Mouse (Mus musculus): ENCODE results near the gene Eya2. TPM values are rescaled to one million over a fixed set of nuclear protein-coding genes. Genes with fewer than 3 reads are reported as not detected.
A peak's percentile ranks its signal among the peaks of the same experiment; 100 is the strongest.

Eya2 gene
- polyA plus RNA-seq, 1 experiment from 2014 or later = 3.2 TPM

DNA sequence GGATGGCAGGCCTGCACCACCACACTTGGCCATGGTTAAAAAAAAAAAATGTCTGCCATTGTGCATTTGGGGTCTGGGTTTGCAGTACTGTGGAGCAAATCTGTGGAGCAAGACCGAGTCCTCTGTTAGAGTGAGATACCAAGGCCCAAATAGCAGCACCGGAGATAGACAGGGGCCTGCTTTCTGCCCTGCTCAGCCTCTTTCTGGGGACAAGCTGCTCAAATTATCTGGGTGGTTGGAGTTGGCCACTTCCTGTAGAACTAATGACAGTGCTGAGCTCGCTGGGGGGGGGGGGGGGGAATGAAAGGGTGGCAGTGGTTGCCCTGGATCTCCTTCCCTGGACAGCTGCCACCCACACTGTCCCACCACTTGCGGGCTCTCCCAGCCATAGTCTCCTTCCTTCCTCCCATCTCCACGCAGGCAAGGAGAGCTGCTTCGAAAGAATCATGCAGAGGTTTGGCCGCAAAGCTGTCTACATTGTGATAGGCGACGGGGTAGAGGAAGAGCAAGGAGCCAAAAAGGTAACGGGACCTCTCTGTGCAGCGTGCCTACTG lies 174.1 kb downstream of the Eya2 start:
- H3K4me2 ChIP-seq (ENCODE audit: low read length) = no peak overlapping the region
- H3K27me3 ChIP-seq (ENCODE audit: control insufficient read depth, insufficient read depth, low read length) = no peaks in the 10 kb centered on the region
- no peaks in the 10 kb centered on the region for H3K36me3 ChIP-seq (ENCODE audit: control insufficient read depth, insufficient read depth, low read length)
- DNase-seq (no peak), ATAC-seq (ENCODE audit: low FRiP score, low TSS enrichment) (no peak)
- H3K9me3 ChIP-seq (ENCODE audit: control insufficient read depth, low read length) = no peaks in the 10 kb centered on the region
- no peak overlapping the region for H3K4me3 ChIP-seq (replicated peaks; ENCODE audit: low read depth, low read length)
- peaks cover 6% of the 10 kb centered on the region; the same call in 1 of the 2 replicates for H3K4me1 ChIP-seq (ENCODE audit: control insufficient read depth, insufficient read depth, low read length)
- peak overlapping the region; percentile 57 for H3K27ac ChIP-seq (replicated peaks; ENCODE audit: low read depth, low read length)
- H3K9ac ChIP-seq (replicated peaks; ENCODE audit: low read length) = no peak overlapping the region
- WGBS = 49% methylated on average over 10 of the region's 11 CpGs

GRCm38 (mm10) chr2:165769375-165769948 lies 174.6 kb downstream of the Eya2 start:
- no peaks in the 10 kb centered on the region for H3K27me3 ChIP-seq (ENCODE audit: control insufficient read depth, insufficient read depth, low read length)
- peak overlapping the region; percentile 26; the same call in 1 of the 2 replicates for H3K9ac ChIP-seq (replicated peaks; ENCODE audit: low read length)
- H3K36me3 ChIP-seq (ENCODE audit: control insufficient read depth, insufficient read depth, low read length) = no peaks in the 10 kb centered on the region
- ATAC-seq (ENCODE audit: low FRiP score, low TSS enrichment) (peak; percentile 40; the same call in 1 of the 2 replicates), DNase-seq (peak; percentile 61)
- no peaks in the 10 kb centered on the region for H3K9me3 ChIP-seq (ENCODE audit: control insufficient read depth, low read length)
- peak overlapping the region; percentile 57 for H3K27ac ChIP-seq (replicated peaks; ENCODE audit: low read depth, low read length)
- peaks cover 6% of the 10 kb centered on the region; the same call in 1 of the 2 replicates for H3K4me1 ChIP-seq (ENCODE audit: control insufficient read depth, insufficient read depth, low read length)
- WGBS = 21% methylated on average over 9 of the region's 10 CpGs
- H3K4me2 ChIP-seq (ENCODE audit: low read length) = no peak overlapping the region
- H3K4me3 ChIP-seq (replicated peaks; ENCODE audit: low read depth, low read length) = no peak overlapping the region

- Histone ChIP-seq H3K36me3 (ENCODE audit: control insufficient read depth, insufficient read depth, low read length) (peaks cover 24% of the 10 kb centered on the region), H3K27ac (replicated peaks; ENCODE audit: low read depth, low read length) (peak overlapping the region; percentile 78), H3K9ac (replicated peaks; ENCODE audit: low read length) (0 out of 2 replicates have a peak overlapping the region, but pooled peaks have one; percentile 1), H3K4me1 (ENCODE audit: control insufficient read depth, insufficient read depth, low read length) (no peaks in the 10 kb centered on the region; the same call in 1 of the 2 replicates), H3K9me3 (ENCODE audit: control insufficient read depth, low read length) (no peaks in the 10 kb centered on the region), H3K4me2 (ENCODE audit: low read length) (no peak overlapping the region), H3K4me3 (replicated peaks; ENCODE audit: low read depth, low read length) (no peak overlapping the region), H3K27me3 (ENCODE audit: control insufficient read depth, insufficient read depth, low read length) (no peaks in the 10 kb centered on the region)
- DNase-seq (peak; percentile 94), ATAC-seq (ENCODE audit: low FRiP score, low TSS enrichment) (peak; percentile 83)
- WGBS = 25% methylated on average over 6 of the region's 6 CpGs
Measured at GRCm38 (mm10) chr2:165778927-165779326, 184.1 kb downstream of the Eya2 start.

GRCm38 (mm10) chr2:165782324-165782723 lies 187.5 kb downstream of the Eya2 start:
- Histone ChIP-seq H3K4me1 (ENCODE audit: control insufficient read depth, insufficient read depth, low read length) (no peaks in the 10 kb centered on the region; the same call in 1 of the 2 replicates), H3K27ac (replicated peaks; ENCODE audit: low read depth, low read length) (no peak overlapping the region), H3K4me3 (replicated peaks; ENCODE audit: low read depth, low read length) (no peak overlapping the region), H3K36me3 (ENCODE audit: control insufficient read depth, insufficient read depth, low read length) (peaks cover 57% of the 10 kb centered on the region), H3K9ac (replicated peaks; ENCODE audit: low read length) (no peak overlapping the region), H3K9me3 (ENCODE audit: control insufficient read depth, low read length) (no peaks in the 10 kb centered on the region), H3K4me2 (ENCODE audit: low read length) (no peak overlapping the region), H3K27me3 (ENCODE audit: control insufficient read depth, insufficient read depth, low read length) (no peaks in the 10 kb centered on the region)
- ATAC-seq (ENCODE audit: low FRiP score, low TSS enrichment) = peak; percentile 36; the same call in 1 of the 2 replicates
- DNase-seq = peak; percentile 93
- WGBS = 36% methylated on average over 5 of the region's 5 CpGs

DNA sequence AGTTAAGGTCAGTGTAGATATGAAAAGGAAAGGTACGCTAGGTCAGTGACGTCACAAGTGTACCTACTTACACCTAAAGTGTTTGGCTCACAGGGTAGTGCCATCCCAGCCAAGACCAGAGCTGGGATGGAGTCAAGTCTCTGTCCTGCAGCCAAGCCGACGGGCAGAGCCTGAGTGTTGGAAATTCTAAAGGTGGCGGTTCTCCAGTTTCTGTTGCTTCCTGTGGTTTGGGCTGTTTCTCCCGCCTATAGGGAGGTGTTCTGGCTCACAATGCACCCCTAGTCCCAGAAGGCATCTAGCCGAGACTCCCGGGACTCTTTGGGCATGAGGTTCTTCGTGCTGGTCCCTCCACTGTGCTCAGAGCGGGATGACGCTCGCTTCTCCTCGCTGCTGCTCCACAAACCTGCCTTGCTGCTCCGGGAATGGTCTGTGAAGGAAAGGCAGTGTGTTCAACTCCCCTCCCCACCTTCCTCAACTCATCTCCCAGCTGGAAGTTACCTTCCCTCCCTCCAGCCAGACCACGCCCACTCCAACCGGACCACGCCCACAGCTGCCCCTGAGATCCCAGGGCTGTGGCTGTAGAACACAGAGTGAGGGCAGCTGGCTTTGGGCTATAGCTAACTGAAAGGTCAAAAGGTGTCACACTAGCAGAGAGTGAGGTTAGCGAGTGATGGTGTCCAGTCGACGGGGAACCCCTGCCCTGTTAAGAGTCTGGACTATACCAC lies 190.6 kb downstream of the Eya2 start:
- Histone ChIP-seq H3K27me3 (ENCODE audit: control insufficient read depth, insufficient read depth, low read length) (no peaks in the 10 kb centered on the region), H3K4me1 (ENCODE audit: control insufficient read depth, insufficient read depth, low read length) (no peaks in the 10 kb centered on the region), H3K36me3 (ENCODE audit: control insufficient read depth, insufficient read depth, low read length) (peaks cover 86% of the 10 kb centered on the region), H3K27ac (replicated peaks; ENCODE audit: low read depth, low read length) (no peak overlapping the region), H3K9ac (replicated peaks; ENCODE audit: low read length) (no peak overlapping the region), H3K4me2 (ENCODE audit: low read length) (no peak overlapping the region), H3K4me3 (replicated peaks; ENCODE audit: low read depth, low read length) (no peak overlapping the region), H3K9me3 (ENCODE audit: control insufficient read depth, low read length) (no peaks in the 10 kb centered on the region)
- ATAC-seq (ENCODE audit: low FRiP score, low TSS enrichment) (no peak), DNase-seq (no peak)
- 89% methylated on average over 20 of the region's 20 CpGs for WGBS

- Histone ChIP-seq H3K9me3 (ENCODE audit: control insufficient read depth, low read length) (no peaks in the 10 kb centered on the region), H3K4me1 (ENCODE audit: control insufficient read depth, insufficient read depth, low read length) (0 out of 2 replicates have a peak, but pooled peaks cover 5% of the 10 kb centered on the region), H3K9ac (replicated peaks; ENCODE audit: low read length) (no peak overlapping the region), H3K36me3 (ENCODE audit: control insufficient read depth, insufficient read depth, low read length) (peaks cover 91% of the 10 kb centered on the region), H3K4me2 (ENCODE audit: low read length) (no peak overlapping the region), H3K27me3 (ENCODE audit: control insufficient read depth, insufficient read depth, low read length) (no peaks in the 10 kb centered on the region), H3K27ac (replicated peaks; ENCODE audit: low read depth, low read length) (no peak overlapping the region), H3K4me3 (replicated peaks; ENCODE audit: low read depth, low read length) (no peak overlapping the region)
- DNase-seq (peak; percentile 62), ATAC-seq (ENCODE audit: low FRiP score, low TSS enrichment) (no peak)
- 79% methylated on average over 1 of the region's 1 CpGs for WGBS
Measured at GRCm38 (mm10) chr2:165786467-165786866, 191.6 kb downstream of the Eya2 start.

DNA sequence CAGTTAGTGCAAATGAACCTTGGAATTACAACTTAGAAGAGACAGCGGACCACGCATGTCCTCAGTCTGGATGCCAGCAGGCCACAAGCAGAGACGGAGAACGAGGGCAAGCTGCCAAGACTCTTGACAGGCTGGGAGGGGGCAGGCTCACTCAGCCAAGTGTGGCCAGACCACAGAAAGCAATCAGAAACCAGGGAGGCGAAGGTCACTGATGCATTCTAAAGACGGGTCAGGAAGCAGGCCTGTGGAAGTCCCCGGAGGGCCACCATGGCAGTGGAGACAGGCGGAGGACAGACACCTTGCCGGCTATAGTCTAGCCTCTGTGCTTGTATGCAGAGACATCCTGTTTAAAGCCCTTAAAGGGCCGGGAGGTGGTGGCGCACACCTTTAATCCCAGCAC lies 193.2 kb downstream of the Eya2 start:
- peak; percentile 84 for DNase-seq
- no peaks in the 10 kb centered on the region for H3K27me3 ChIP-seq (ENCODE audit: control insufficient read depth, insufficient read depth, low read length)
- no peak overlapping the region for H3K27ac ChIP-seq (replicated peaks; ENCODE audit: low read depth, low read length)
- no peak for ATAC-seq (ENCODE audit: low FRiP score, low TSS enrichment)
- 57% methylated on average over 11 of the region's 11 CpGs for WGBS
- H3K4me2 ChIP-seq (ENCODE audit: low read length) = no peak overlapping the region
- 0 out of 2 replicates have a peak, but pooled peaks cover 5% of the 10 kb centered on the region for H3K4me1 ChIP-seq (ENCODE audit: control insufficient read depth, insufficient read depth, low read length)
- no peak overlapping the region for H3K9ac ChIP-seq (replicated peaks; ENCODE audit: low read length)
- H3K4me3 ChIP-seq (replicated peaks; ENCODE audit: low read depth, low read length) = no peak overlapping the region
- H3K36me3 ChIP-seq (ENCODE audit: control insufficient read depth, insufficient read depth, low read length) = peaks cover 92% of the 10 kb centered on the region
- no peaks in the 10 kb centered on the region for H3K9me3 ChIP-seq (ENCODE audit: control insufficient read depth, low read length)

DNA sequence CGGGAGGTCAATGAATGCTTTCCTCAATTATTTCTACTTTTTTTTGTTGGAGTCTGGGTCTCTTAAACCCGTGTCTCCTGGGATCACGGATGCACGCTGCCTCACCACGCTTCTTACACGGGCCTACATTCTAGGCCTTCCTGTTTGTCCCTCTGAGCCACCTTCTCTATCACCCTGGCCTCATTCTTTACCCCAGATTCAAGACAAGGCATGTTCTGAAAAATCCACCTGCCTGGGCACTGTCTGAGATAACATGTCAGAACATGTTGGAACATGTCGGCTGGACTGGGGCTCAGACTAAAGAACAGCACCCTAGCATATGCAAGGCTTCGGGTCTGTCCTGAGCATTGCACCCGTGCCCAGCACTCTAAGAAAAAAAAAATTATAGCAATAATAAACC lies 194.0 kb downstream of the Eya2 start:
- Histone ChIP-seq H3K27ac (replicated peaks; ENCODE audit: low read depth, low read length) (no peak overlapping the region), H3K4me2 (ENCODE audit: low read length) (no peak overlapping the region), H3K4me1 (ENCODE audit: control insufficient read depth, insufficient read depth, low read length) (0 out of 2 replicates have a peak, but pooled peaks cover 5% of the 10 kb centered on the region), H3K9ac (replicated peaks; ENCODE audit: low read length) (no peak overlapping the region), H3K27me3 (ENCODE audit: control insufficient read depth, insufficient read depth, low read length) (no peaks in the 10 kb centered on the region), H3K4me3 (replicated peaks; ENCODE audit: low read depth, low read length) (no peak overlapping the region), H3K9me3 (ENCODE audit: control insufficient read depth, low read length) (no peaks in the 10 kb centered on the region), H3K36me3 (ENCODE audit: control insufficient read depth, insufficient read depth, low read length) (peaks cover 94% of the 10 kb centered on the region)
- no peak for ATAC-seq (ENCODE audit: low FRiP score, low TSS enrichment)
- DNase-seq = no peak
- WGBS = 95% methylated on average over 9 of the region's 9 CpGs

Data from midbrain, embryonic 14.5 days (tissue).